Mouse (Mus musculus) cerebellum, postnatal 4 days (tissue): ENCODE measurements at regions not wholly inside any gene's neighbourhood (a gene's known extent, or its start where the extent isn't known, plus 50 kb on each side); places are given as distances from the start of the nearest gene placed in this dataset.
A peak's percentile ranks its signal among the peaks of the same experiment; 100 is the strongest.

Source experiments
- DNase-seq, 2 experiments: peaks; one replicate each; pipeline ENCODE4 v3.0.0; 2022; ENCODE audit warnings: low spot score in 2 of 2, mixed read lengths in 1 of 2

DNA sequence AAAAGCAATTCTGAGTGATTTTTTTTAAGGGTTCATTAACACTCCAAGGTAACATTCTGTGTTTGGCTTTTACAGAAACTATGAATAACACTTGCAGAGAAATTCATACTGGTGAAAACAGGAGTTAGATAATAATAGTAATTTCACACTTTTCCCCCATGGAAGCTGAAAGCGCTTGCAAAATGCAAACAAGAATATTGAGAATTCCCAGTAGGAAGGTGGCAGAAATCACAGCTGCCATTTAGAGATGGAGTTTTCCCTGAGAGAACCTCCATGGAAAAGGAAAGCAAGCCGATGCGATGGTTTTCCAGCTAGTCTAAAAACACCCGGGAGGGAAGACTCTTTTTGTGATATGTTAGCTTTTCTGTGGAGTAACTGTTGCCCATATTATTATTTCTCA is 174.1 kb upstream of the App start:
- DNase-seq = no peak

GRCm38 (mm10) chr16:85336495-85337119 is 163.0 kb upstream of the App start:
- DNase-seq = no peak

DNA sequence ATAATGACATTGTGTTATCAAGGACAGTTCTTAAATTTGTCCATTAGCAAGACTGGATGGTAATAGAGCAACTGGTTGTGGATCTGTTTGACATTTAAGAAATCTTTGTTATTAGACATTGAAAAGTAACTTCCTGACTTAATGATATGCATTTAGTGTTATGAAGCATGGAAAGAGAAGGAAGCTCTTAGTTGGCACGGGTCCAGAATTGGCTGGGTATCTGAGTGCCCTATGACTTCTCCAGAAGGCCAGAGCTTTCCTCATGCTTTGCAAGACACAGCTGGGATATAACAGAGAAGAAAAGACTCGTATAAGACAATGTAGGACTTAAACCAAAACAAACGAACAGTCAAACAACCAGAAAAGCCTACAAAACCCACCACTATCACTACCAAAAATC is 160.0 kb upstream of the App start:
- no peak for DNase-seq

DNA sequence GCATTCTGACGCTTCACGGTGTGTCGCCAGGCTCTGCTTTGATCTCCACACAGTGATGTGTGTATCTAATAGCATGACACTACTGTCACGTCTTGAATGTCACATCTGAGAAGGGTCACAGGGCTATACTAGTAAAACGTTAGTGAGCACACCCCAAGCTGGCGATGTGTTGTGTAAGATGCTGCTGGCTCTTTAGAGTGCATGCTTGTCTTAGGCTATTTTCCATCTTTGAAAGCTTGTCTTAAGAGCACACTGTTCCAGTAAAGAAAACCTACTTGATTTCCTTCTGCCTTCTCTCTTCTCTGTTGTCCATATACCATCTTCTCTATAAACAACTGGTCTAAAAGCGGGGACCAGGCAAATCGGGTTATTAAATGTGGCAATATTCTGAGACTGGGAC is 138.5 kb upstream of the App start:
- no peak for DNase-seq

DNA sequence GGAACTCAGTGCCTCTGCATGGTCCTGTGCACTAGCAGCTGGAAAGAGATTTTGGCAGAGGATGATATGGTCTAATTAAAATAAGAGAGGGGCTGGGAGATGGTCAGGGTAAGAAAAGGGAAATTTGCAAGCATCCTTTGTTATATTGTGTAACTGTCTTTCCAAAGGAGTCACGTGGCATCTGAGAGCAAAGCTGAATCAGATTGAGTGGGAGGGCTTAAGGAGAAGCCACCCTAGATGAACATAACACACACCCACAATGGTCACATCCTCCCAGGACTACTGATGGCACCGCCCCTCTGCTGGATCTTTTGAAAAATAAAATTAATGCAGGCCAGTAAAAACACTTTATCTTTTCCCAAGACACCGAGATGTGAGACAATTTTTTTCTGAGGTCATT is 135.9 kb upstream of the App start:
- no peak for DNase-seq

- no peak for DNase-seq
Measured at GRCm38 (mm10) chr16:85308429-85308828, 134.9 kb upstream of the App start.

DNA sequence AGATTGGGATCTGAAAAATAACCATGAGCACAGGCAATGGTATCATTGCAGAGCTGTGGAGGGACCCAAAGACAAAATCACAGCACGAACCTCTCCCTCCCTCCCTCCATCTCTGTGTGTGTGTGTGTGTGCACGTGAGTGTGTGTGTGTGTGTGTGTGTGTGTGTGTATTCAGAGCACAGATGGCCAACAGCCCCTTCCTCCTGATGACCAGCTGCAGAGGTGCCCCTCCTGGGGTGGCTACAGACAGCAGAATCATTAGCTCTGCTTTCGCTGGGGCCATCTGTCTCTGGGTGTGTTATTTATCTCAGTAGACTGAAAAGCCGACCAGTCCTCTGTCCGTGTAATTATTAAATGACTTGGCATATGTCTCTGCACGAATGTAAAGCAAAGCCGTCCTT is 134.4 kb upstream of the App start:
- DNase-seq = peak; percentile 23 to 59

DNA sequence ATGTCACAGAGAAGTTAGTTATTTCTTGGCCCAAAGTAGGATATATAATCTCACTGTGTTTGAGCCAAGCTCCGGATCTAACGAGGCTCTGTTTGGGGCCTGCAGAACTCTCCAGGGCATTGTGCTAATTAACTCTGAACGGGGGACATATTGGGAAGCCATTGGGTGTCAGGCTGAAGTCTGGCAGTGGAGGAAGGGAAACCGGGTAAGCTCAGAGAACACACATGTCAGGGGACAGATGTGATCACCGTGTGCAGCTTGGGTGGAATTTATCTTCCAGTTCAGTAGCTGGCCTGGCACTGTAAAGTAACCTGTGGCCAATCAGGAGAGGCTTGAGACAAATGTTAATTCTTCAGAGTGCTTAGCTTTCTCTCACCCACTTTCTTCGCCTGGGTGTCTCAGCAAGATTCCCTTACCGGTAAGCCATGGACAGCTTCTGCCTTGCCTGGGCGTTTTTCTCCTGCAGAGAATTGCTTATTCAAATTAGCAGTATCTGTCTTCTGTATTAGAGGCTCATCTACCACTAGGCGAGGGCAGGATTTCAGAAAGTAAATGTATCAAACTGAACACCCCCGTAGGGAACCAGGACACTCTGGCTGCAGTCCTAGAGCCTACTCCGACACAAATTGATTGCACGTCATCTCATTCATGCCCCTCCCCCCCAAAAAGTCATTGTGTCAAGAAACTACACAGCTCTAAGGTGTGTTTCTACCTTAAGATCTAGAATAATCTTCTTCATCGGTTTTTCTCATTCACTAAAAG is 126.7 kb upstream of the App start:
- DNase-seq = peak in 1 of 2 experiments; percentile 32

DNA sequence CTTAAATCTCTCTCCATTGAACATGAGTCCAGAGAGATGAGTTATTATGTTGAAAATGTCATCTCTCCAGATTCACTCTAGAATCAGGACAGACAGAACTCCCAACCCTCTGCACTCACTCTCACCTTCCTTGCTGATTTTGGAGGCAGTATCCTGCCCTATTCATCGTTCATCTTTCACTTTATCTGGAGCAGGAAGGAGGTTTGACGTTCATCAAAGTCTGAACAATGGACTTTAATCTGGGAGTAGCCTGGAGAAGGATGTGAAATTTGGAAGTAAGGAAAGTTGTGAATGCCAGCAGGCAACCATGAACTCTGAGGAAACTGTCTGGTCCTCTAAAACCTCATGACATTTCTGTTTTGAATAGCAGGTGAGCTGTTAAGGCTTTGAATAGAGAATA is 125.0 kb upstream of the App start:
- DNase-seq = no peak

DNA sequence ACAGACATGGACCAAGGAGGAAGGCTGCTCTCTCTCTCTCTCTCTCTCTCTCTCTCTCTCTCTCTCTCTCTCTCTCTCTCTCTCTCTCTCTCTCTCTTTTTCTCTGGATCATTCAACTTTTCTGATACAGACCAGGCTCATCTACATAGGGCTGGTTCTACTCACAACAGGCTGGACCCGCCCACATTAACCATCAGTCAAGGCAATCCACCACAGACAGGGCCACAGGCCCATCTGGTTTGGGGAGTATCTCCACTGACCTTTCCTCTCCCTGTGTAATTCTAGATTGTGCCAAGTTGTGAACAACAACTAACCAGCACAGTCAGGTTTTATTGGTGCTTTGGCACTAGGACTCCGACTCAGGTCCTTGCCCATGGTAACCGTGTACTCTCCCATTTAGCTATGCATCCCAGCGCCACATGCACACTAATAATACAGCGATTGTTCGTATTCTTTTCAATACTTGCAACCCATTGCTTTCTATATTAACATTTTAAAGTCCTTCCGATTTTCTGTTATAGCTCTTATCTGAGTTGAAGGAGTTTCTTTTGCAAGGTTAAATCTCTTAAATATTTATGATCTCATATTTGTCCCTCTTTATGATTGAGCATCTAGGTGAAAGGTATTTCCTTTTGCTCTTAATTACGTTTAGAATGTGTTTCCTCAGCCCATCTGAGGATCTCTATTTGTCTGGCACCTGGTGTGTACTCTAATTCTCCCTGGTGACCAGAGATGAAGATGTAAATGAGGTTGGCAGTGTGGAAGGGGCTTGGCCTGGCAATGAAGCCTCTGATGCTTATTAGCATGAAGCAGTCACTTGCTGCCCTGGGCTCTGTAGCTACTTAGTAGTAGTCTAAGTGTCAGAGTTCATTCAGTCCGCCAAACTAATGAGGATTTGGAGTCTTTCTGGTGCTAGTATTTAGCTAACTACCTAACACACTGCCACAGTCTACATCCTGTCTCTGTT is 117.7 kb upstream of the App start:
- DNase-seq = peak in 1 of 2 experiments; percentile 52

GRCm38 (mm10) chr16:85277862-85278261 is 104.3 kb upstream of the App start:
- no peak for DNase-seq

DNA sequence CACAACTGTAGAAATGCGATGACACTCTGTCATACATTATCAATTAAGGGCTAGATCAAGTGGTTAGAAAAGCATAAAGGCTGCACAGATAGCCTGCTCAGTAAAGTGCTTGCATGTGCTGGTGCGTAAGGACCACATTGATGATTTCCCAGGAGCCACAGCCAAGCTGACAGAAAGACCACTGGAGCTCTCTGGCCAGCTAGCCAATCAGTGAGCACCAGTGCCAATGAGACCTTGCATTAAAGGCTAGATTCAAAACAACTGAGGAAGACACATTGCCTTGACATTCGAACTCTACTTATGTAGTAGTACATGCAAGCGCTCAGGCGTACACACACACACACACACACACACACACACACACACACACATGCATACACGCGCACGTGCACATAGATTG is 96.1 kb upstream of the App start:
- no peak for DNase-seq

DNA sequence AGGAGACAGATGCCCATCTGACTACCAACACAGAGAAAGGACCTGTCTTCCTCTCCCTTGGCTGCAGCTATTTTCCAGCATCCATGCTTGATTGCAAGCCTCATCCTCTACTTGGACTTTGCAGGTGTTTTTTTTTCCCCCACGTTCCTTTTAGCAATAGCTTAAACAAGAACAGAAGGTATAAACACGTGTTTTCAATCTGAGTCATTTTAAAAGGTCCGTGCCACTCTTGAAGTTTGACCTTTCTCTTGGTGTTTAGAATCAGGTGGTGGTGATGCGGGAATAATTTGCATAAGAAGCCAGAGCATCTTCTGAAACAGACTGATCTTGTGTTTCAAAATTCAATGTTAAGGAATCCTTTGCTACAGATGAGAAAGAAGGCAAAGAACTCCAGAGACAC is 86.3 kb upstream of the App start:
- DNase-seq = no peak

GRCm38 (mm10) chr16:85247301-85247700 is 73.7 kb upstream of the App start:
- no peak for DNase-seq

DNA sequence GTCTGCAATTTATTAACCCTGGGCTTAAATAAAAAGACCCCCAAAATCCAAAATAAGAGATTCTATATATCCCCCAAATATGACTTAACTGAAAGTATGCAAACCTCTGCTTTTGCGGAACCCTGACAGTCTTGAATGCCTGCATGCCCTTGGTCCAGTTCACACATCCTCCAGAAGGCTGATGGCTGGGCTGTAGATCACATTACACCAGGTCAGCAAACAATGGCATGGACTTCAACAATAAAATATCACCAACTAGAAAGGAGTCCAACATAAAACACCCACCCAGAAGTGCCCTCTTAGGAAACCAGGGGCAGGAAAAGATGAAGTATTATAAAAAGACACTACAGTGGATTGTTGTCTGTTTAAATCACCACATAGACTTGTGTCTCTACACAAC is 59.5 kb upstream of the App start:
- no peak for DNase-seq

DNA sequence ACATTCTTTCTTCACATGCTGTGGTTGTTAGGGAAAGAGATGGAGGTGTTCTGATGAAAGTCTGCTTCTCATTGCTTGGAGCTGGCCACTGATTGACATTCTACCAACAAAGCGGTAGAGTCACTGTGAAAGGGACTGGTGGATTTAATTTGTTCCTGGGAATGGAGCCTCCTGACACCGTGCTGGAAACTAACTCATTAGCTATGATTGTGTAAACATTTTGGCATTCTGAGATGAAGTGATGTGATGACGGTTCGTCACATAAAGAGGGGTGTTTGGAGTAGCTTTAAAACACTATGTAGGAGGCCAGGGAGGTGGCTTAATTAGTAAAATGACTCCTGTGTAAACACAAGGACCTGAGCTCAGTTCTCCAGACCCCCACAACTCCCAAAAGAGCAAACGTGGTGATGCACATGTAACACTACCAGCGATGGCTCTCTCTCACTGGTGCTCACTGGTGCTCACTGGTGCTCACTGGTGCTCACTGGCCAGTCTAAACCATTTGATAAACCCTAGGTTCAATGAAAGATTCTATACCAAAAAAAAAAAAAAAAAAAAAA is 58.4 kb upstream of the App start:
- DNase-seq = no peak

GRCm38 (mm10) chr16:85231330-85231729 is 57.8 kb upstream of the App start:
- DNase-seq = no peak

- DNase-seq = no peak
Measured at GRCm38 (mm10) chr16:85224325-85224724, 50.8 kb upstream of the App start.
